Mouse (Mus musculus) thymus, postnatal 4 days (tissue): ENCODE measurements at regions not wholly inside any gene's neighbourhood (a gene's known extent, or its start where the extent isn't known, plus 50 kb on each side); places are given as distances from the start of the nearest gene placed in this dataset.
A peak's percentile ranks its signal among the peaks of the same experiment; 100 is the strongest.

Source experiments
- DNase-seq: peaks from one replicate; pipeline ENCODE4 v3.0.0; 2021

- DNase-seq: no peak
These were observed 63.1 kb upstream of the Cep295 start for GRCm38 (mm10) chr9:15420677-15421076.

GRCm38 (mm10) chr9:15421864-15422263 is 64.3 kb upstream of the Cep295 start:
- no peak for DNase-seq

GRCm38 (mm10) chr9:15434279-15434678 is 59.0 kb upstream of the Smco4 start:
- DNase-seq: peak; percentile 11

- DNase-seq: no peak
These were observed 53.8 kb upstream of the Smco4 start for GRCm38 (mm10) chr9:15439319-15439980.

DNA sequence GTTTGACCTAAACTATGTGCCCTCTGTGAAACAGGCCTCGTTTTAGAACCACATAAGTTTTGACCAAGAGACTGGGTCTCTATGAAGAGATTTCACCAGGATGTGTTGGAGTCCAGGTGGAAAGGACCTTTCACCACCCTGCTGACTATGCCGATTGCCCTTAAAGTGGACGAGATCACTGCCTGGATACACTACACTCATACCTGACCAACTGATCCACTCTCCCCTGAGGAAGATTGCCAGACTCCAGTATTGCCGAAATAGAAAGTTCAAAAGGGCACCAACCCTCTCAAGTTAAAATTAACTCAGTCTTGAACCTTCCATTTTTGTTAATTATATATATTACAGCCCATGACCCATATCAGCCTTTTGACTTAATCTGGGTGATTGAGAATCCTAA is 51.1 kb upstream of the Smco4 start:
- DNase-seq: no peak
